Mouse (Mus musculus): ENCODE data around the gene 4931409K22Rik. TPM values are rescaled to one million over a fixed set of nuclear protein-coding genes. Genes with fewer than 3 reads are reported as not detected.

4931409K22Rik gene
- polyA plus RNA-seq, 1 experiment from 2014 or later, result 0.15 TPM

DNA sequence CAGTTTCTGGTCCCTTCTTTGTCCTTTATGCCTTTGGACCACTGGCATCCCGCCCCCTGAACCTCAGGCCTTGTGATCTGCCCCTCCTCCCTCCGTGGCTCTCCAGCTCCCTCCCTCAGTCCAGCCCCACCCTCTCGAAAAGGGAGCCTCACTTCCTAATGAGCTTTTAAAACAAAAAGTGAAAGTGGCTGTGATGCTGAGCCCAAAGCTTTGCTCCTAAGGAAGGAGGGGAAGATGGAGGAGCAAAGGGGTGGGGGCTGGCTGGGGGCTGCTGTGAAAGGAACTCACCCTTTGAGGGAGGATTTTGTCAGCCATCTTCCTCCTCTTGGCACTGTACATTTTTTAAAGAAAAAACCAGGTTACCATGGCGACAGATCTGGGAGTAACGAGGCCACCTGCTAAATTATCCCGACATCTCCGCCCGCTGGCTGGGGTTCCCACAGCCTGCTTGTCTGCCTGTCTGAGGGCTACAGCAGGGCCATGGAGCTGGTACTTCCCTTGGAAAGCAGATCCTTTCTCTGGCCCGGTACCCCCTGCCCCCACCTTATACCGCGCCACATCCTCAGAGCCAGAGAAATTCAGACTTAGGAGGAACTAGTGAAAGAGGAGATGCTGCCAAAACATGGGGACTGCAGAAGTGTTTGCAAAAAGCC, 40.0 kb upstream of the 4931409K22Rik start:
- Histone ChIP-seq H3K27ac (ENCODE audit: low read depth) (no peak overlapping the region), H3K36me3 (ENCODE audit: control insufficient read depth, insufficient read depth, low read length) (peaks cover 37% of the 10 kb centered on the region), H3K4me1 (replicated peaks; ENCODE audit: control insufficient read depth, insufficient read depth, low read length) (peaks cover 23% of the 10 kb centered on the region), H3K4me3 (ENCODE audit: low read depth, low read length) (no peak overlapping the region), H3K9me3 (ENCODE audit: control insufficient read depth, low read length) (no peaks in the 10 kb centered on the region), H3K4me2 (ENCODE audit: low read length) (no peak overlapping the region), H3K9ac (ENCODE audit: low read length) (no peak overlapping the region), H3K27me3 (replicated peaks; ENCODE audit: control insufficient read depth, insufficient read depth, low read length) (0 out of 2 replicates have a peak, but pooled peaks cover 8% of the 10 kb centered on the region)
- 27% methylated on average over 11 of the region's 11 CpGs for WGBS
- DNase-seq (ENCODE audit: low spot score), result no peak
- no peak for ATAC-seq (replicated peaks; ENCODE audit: low FRiP score, low TSS enrichment, low read depth)

DNA sequence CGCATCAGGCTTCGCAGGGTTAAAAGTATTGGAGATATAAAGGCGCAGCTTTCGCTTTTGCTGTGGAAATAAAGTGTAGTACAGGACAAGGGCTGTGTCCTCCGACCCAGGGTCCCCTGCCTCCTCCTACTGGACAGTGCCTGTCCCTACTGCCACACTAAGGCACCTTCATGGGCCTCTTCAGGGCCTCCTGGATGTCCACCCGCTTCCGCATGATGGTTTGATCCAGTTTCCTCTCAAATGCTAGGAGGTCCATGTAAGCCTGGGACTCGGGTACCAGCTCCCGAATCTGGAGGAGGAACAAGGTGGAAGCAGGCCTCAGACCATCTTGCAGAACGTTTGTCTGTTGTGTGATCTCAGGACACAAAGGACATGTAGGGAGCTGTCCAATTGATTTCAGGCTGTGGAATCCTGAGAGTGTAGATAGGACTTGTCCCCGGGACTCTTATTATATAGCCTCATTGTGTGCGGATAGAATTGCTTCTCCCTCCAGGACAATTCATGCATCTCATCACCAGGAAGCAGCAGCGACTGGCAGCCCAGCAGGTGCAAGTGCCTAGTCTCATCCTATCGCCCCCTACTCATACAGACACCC, 39.3 kb upstream of the 4931409K22Rik start:
- no peaks in the 10 kb centered on the region for H3K9me3 ChIP-seq (ENCODE audit: control insufficient read depth, low read length)
- peaks cover 39% of the 10 kb centered on the region for H3K36me3 ChIP-seq (ENCODE audit: control insufficient read depth, insufficient read depth, low read length)
- no peak overlapping the region for H3K4me3 ChIP-seq (ENCODE audit: low read depth, low read length)
- H3K4me1 ChIP-seq (replicated peaks; ENCODE audit: control insufficient read depth, insufficient read depth, low read length), result peaks cover 20% of the 10 kb centered on the region
- no peak overlapping the region for H3K9ac ChIP-seq (ENCODE audit: low read length)
- no peak overlapping the region for H3K27ac ChIP-seq (ENCODE audit: low read depth)
- no peak overlapping the region for H3K4me2 ChIP-seq (ENCODE audit: low read length)
- no peak for ATAC-seq (replicated peaks; ENCODE audit: low FRiP score, low TSS enrichment, low read depth)
- WGBS, result 74% methylated on average over 14 of the region's 14 CpGs
- no peak for DNase-seq (ENCODE audit: low spot score)
- H3K27me3 ChIP-seq (replicated peaks; ENCODE audit: control insufficient read depth, insufficient read depth, low read length), result 0 out of 2 replicates have a peak, but pooled peaks cover 8% of the 10 kb centered on the region

DNA sequence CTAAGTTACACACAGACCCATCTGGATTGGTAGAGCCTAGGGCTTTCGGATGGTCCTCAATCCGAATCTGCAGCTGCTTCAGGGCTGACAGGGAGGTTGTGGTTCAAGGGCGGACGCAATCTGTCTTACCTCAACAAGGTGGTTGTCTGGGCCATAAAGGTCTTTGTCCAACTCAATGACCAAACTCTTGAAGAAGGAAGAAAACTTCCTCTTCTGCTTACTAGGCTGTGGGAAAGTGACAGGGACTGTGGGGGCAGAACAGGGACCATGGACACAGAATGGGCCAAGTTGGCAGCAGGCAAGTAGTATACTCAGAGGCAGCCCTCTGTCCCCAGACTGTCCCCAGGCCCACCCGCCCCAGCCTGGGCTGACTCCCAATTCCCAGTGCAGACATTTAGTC, 38.7 kb upstream of the 4931409K22Rik start:
- ATAC-seq (replicated peaks; ENCODE audit: low FRiP score, low TSS enrichment, low read depth) (no peak), DNase-seq (ENCODE audit: low spot score) (no peak)
- 84% methylated on average over 5 of the region's 5 CpGs for WGBS
- no peak overlapping the region for H3K9ac ChIP-seq (ENCODE audit: low read length)
- peaks cover 14% of the 10 kb centered on the region for H3K4me1 ChIP-seq (replicated peaks; ENCODE audit: control insufficient read depth, insufficient read depth, low read length)
- H3K27ac ChIP-seq (ENCODE audit: low read depth), result no peak overlapping the region
- peaks cover 39% of the 10 kb centered on the region for H3K36me3 ChIP-seq (ENCODE audit: control insufficient read depth, insufficient read depth, low read length)
- H3K9me3 ChIP-seq (ENCODE audit: control insufficient read depth, low read length), result no peaks in the 10 kb centered on the region
- H3K4me3 ChIP-seq (ENCODE audit: low read depth, low read length), result no peak overlapping the region
- 0 out of 2 replicates have a peak, but pooled peaks cover 6% of the 10 kb centered on the region for H3K27me3 ChIP-seq (replicated peaks; ENCODE audit: control insufficient read depth, insufficient read depth, low read length)
- H3K4me2 ChIP-seq (ENCODE audit: low read length), result no peak overlapping the region

DNA sequence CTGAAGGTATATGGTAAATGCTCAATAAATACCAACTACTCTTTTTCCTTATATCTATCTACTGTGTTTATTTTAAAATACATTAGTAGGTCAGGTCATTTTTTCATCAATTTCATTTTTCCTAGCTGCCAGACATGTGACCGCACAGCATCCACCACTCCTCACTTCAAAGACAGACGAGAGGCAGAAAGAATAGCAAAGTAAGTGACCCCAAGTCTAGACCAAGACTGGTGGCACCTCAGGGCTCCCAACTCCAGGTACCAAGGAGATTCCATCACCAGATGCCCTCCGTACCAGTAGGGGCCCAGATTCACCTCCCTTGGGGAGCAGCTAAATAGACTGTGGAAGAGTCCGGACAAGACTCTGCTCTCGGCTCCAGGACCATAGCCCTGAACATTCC, 37.7 kb upstream of the 4931409K22Rik start:
- H3K4me2 ChIP-seq (ENCODE audit: low read length), result no peak overlapping the region
- no peaks in the 10 kb centered on the region for H3K9me3 ChIP-seq (ENCODE audit: control insufficient read depth, low read length)
- H3K9ac ChIP-seq (ENCODE audit: low read length), result no peak overlapping the region
- 0 out of 2 replicates have a peak, but pooled peaks cover 6% of the 10 kb centered on the region for H3K27me3 ChIP-seq (replicated peaks; ENCODE audit: control insufficient read depth, insufficient read depth, low read length)
- H3K27ac ChIP-seq (ENCODE audit: low read depth), result no peak overlapping the region
- peaks cover 42% of the 10 kb centered on the region for H3K36me3 ChIP-seq (ENCODE audit: control insufficient read depth, insufficient read depth, low read length)
- no peak overlapping the region for H3K4me3 ChIP-seq (ENCODE audit: low read depth, low read length)
- no peak for ATAC-seq (replicated peaks; ENCODE audit: low FRiP score, low TSS enrichment, low read depth)
- H3K4me1 ChIP-seq (replicated peaks; ENCODE audit: control insufficient read depth, insufficient read depth, low read length), result peaks cover 13% of the 10 kb centered on the region
- DNase-seq (ENCODE audit: low spot score), result no peak
- 84% methylated on average over 5 of the region's 5 CpGs for WGBS

DNA sequence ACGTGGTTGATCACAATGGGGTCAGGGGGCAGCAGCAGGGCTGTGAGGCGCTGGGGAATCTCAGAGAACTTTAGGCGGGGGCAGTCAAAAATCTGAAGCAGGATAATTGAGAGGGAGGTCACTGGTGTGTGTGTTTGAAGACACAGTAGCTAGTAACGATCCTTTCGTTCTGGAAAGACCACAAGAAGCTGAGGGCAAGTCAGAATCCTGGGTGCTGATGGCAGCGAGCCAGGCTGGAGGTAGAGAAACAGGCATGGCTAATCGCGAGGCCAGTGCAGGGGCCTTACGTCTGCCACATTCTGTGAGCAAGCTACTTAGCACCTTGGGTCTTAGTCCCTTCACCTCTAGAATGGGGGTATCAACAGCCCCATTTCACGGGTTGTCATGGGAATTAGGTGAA, 37.3 kb upstream of the 4931409K22Rik start:
- no peak for DNase-seq (ENCODE audit: low spot score)
- no peak overlapping the region for H3K9ac ChIP-seq (ENCODE audit: low read length)
- H3K36me3 ChIP-seq (ENCODE audit: control insufficient read depth, insufficient read depth, low read length), result peaks cover 46% of the 10 kb centered on the region
- no peaks in the 10 kb centered on the region for H3K9me3 ChIP-seq (ENCODE audit: control insufficient read depth, low read length)
- peaks cover 10% of the 10 kb centered on the region for H3K4me1 ChIP-seq (replicated peaks; ENCODE audit: control insufficient read depth, insufficient read depth, low read length)
- H3K4me2 ChIP-seq (ENCODE audit: low read length), result no peak overlapping the region
- H3K27ac ChIP-seq (ENCODE audit: low read depth), result no peak overlapping the region
- H3K4me3 ChIP-seq (ENCODE audit: low read depth, low read length), result no peak overlapping the region
- no peak for ATAC-seq (replicated peaks; ENCODE audit: low FRiP score, low TSS enrichment, low read depth)
- whole genome bisulfite sequencing, result 74% methylated on average over 10 of the region's 10 CpGs
- H3K27me3 ChIP-seq (replicated peaks; ENCODE audit: control insufficient read depth, insufficient read depth, low read length), result 0 out of 2 replicates have a peak, but pooled peaks cover 3% of the 10 kb centered on the region

DNA sequence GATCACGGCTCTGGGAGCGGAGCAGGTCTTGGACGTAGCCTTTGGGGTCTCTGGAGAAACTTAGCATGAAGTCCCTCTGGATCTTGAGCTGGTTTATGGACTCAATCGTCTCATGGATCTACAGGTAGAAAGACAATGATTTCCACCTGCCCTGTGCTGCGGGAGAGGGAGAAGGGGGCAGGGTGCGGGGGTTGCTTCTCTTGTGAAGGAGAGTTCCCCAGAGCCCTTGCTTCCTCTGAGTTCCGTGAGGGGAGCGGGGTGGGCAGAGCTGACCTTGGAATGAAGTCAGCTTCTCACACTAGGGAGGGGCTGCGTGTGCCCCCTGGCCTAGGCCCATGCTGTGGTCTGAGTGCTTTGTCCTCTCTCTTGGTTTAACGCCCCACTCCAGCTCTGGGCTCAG, 36.6 kb upstream of the 4931409K22Rik start:
- ATAC-seq (replicated peaks; ENCODE audit: low FRiP score, low TSS enrichment, low read depth) (no peak), DNase-seq (ENCODE audit: low spot score) (no peak)
- no peak overlapping the region for H3K4me2 ChIP-seq (ENCODE audit: low read length)
- H3K27ac ChIP-seq (ENCODE audit: low read depth), result no peak overlapping the region
- H3K9ac ChIP-seq (ENCODE audit: low read length), result no peak overlapping the region
- no peak overlapping the region for H3K4me3 ChIP-seq (ENCODE audit: low read depth, low read length)
- peaks cover 5% of the 10 kb centered on the region for H3K4me1 ChIP-seq (replicated peaks; ENCODE audit: control insufficient read depth, insufficient read depth, low read length)
- peaks cover 50% of the 10 kb centered on the region for H3K36me3 ChIP-seq (ENCODE audit: control insufficient read depth, insufficient read depth, low read length)
- WGBS, result 80% methylated on average over 10 of the region's 10 CpGs
- 0 out of 2 replicates have a peak, but pooled peaks cover 3% of the 10 kb centered on the region for H3K27me3 ChIP-seq (replicated peaks; ENCODE audit: control insufficient read depth, insufficient read depth, low read length)
- H3K9me3 ChIP-seq (ENCODE audit: control insufficient read depth, low read length), result no peaks in the 10 kb centered on the region

DNA sequence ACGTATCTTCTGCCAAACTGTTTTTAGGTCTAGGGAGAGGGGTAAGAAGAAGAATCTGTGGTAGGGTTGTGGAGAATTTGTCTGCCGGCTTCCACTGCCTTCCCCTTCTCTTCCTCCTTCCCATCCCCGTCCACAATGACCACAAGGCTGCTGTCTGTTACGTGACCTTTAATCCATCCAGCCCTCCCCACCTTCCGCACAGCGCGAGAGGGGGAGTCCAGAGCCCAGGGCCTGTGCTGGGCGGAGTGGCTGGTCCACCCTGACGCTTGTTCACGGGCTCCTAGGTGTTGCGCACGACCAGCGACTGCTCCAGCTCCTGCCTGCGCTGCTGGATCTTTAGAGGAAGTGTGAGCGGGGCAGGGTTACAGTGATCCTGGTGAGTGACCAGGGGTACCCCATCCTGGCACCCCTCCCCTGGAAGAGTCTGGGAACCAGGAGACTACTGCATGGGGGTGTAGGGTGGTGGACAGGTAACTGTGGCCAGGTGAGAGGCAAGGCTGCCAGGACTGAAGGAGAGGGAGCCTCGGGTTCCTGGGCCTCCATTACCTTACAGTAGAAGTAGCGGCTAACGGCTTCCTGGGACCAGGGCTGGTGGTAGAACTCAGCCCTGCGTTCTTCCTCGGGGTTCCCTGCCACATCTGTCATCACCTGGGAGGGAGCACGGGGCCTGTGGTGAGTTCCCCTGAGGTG, 36.0 kb upstream of the 4931409K22Rik start:
- WGBS, result 66% methylated on average over 21 of the region's 21 CpGs
- H3K4me2 ChIP-seq (ENCODE audit: low read length), result 0 out of 2 replicates have a peak overlapping the region, but pooled peaks have one; percentile 3

DNA sequence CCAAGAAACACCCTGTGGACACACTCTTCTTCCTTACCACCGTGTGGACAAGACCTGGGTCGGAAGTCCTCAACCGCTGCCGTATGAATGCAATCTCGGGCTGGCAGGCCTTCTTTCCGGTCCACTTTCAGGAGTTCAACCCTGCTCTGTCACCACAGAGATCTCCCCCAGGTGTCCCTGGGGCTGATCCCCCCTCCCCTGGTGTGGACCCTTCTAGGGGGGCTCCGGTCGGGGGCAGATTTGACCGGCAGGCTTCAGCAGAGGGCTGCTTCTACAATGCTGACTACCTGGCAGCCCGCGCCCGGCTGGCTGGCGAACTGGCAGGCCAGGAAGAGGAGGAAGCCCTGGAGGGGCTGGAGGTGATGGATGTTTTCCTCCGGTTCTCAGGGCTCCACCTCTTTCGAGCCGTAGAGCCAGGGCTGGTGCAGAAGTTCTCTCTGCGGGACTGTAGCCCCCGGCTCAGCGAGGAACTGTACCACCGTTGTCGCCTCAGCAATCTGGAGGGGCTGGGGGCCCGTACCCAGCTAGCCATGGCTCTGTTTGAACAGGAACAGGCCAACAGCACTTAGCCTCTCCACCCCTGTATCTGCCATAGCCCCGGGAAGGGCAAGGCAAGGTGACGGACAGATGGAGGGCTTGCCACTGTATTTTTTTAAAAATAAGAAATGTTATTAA, 35.3 kb upstream of the 4931409K22Rik start:
- H3K4me2 ChIP-seq (ENCODE audit: low read length), result peak overlapping the region; percentile 8; the same call in 1 of the 2 replicates
- no peak overlapping the region for H3K4me3 ChIP-seq (ENCODE audit: low read depth, low read length)
- H3K9ac ChIP-seq (ENCODE audit: low read length), result no peak overlapping the region
- peaks cover 50% of the 10 kb centered on the region for H3K36me3 ChIP-seq (ENCODE audit: control insufficient read depth, insufficient read depth, low read length)
- no peaks in the 10 kb centered on the region for H3K27me3 ChIP-seq (replicated peaks; ENCODE audit: control insufficient read depth, insufficient read depth, low read length)
- H3K9me3 ChIP-seq (ENCODE audit: control insufficient read depth, low read length), result no peaks in the 10 kb centered on the region
- DNase-seq (ENCODE audit: low spot score) (peak; percentile 54), ATAC-seq (replicated peaks; ENCODE audit: low FRiP score, low TSS enrichment, low read depth) (no peak)
- peaks cover 9% of the 10 kb centered on the region for H3K4me1 ChIP-seq (replicated peaks; ENCODE audit: control insufficient read depth, insufficient read depth, low read length)
- no peak overlapping the region for H3K27ac ChIP-seq (ENCODE audit: low read depth)
- WGBS, result 42% methylated on average over 24 of the region's 24 CpGs

More for the DNA sequence above, 36.0 kb upstream of the 4931409K22Rik start:
- Histone ChIP-seq H3K9me3 (ENCODE audit: control insufficient read depth, low read length) (no peaks in the 10 kb centered on the region), H3K27me3 (replicated peaks; ENCODE audit: control insufficient read depth, insufficient read depth, low read length) (no peaks in the 10 kb centered on the region), H3K9ac (ENCODE audit: low read length) (no peak overlapping the region), H3K4me3 (ENCODE audit: low read depth, low read length) (no peak overlapping the region), H3K4me1 (replicated peaks; ENCODE audit: control insufficient read depth, insufficient read depth, low read length) (peaks cover 8% of the 10 kb centered on the region), H3K36me3 (ENCODE audit: control insufficient read depth, insufficient read depth, low read length) (peaks cover 50% of the 10 kb centered on the region), H3K27ac (ENCODE audit: low read depth) (no peak overlapping the region)
- DNase-seq (ENCODE audit: low spot score), result no peak
- ATAC-seq (replicated peaks; ENCODE audit: low FRiP score, low TSS enrichment, low read depth), result no peak
